21 mouse cellular contexts compared by ENCODE assay signal in the genomic region with DNA sequence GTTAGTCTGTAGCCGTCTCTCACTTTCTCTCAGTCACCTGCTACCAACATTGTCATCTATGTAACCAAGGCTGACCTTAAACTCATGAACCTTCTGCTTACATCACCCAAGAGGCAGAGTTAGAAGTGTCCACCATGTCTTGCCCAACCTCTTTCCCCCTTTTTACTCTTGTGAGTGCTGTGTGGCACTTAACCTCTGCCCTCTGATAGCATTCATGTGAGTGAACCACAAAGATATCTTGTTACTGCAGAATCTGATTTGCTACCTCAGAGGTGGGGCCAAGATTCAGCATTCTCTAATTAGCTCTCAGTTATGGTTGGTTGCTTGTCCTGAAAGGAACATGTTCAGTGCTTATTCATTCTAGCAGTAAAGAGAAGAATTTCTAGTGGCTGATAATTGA. TPM values are rescaled to one million over a fixed set of nuclear protein-coding genes. Genes with fewer than 3 reads are reported as not detected.
"Had no signal": no experiment of that assay in that cellular context is flagged by ENCODE, and none has a peak within 500 bp of the region (broad histone marks: within the 10 kb centered on the region; RNA-seq: fewer than 3 reads in every experiment).

No protein-coding gene starts in this region.

- H3K4me3 ChIP-seq: layer of hippocampus, adult 2 months; limb, embryonic 13.5 days; liver, embryonic 15.5 days; midbrain, embryonic 15.5 days; neural tube, embryonic 12.5 days; stomach, embryonic 15.5 days had no signal

- ATAC-seq: intestine, embryonic 16.5 days; lung, postnatal 0 days; midbrain, embryonic 15.5 days had no signal

- H3K27me3 ChIP-seq: limb, embryonic 13.5 days; liver, embryonic 15.5 days; midbrain, embryonic 15.5 days; neural tube, embryonic 12.5 days; stomach, embryonic 15.5 days had no signal

- H3K9me3 ChIP-seq: limb, embryonic 13.5 days; liver, embryonic 15.5 days; midbrain, embryonic 15.5 days; neural tube, embryonic 12.5 days; stomach, embryonic 15.5 days had no signal

- H3K4me2 ChIP-seq: limb, embryonic 13.5 days; liver, embryonic 15.5 days; midbrain, embryonic 11.5 days; midbrain, embryonic 15.5 days; neural tube, embryonic 12.5 days; stomach, embryonic 15.5 days had no signal

- DNase-seq: kidney, adult 9 months; kidney, postnatal 10 days; kidney, postnatal 4 days; lung, adult 2 months; right cerebral cortex, postnatal 4 days; spleen, adult 18-20 months; thymus, adult 2 months; thymus, postnatal 25 days had no signal

- H3K9ac ChIP-seq: limb, embryonic 13.5 days; liver, embryonic 15.5 days; midbrain, embryonic 15.5 days; neural tube, embryonic 12.5 days; stomach, embryonic 15.5 days had no signal

- H3K27ac ChIP-seq: layer of hippocampus, adult 2 months; limb, embryonic 13.5 days; liver, embryonic 15.5 days; macrophage; midbrain, embryonic 15.5 days; neural tube, embryonic 12.5 days; stomach, embryonic 15.5 days had no signal

RNA-seq across cellular contexts. Expression of gene Cpne9, which starts 39.4 kb away (rescaled TPM):
- total RNA-seq: liver, adult 2 months had no signal
- polyA plus RNA-seq: intestine, embryonic 16.5 days; liver, adult 2 months; liver, embryonic 15.5 days; lung, postnatal 0 days; macrophage had no signal

RNA-seq across cellular contexts. Expression of gene Lhfpl4, which starts 47.6 kb away (rescaled TPM):
- total RNA-seq: liver, adult 2 months; monocyte, adult 5-6 weeks; neutrophil, adult 5-6 weeks had no signal
- polyA plus RNA-seq: macrophage had no signal
